Mouse (Mus musculus): ENCODE data around the gene Ctnnd2.

Ctnnd2 gene

DNA sequence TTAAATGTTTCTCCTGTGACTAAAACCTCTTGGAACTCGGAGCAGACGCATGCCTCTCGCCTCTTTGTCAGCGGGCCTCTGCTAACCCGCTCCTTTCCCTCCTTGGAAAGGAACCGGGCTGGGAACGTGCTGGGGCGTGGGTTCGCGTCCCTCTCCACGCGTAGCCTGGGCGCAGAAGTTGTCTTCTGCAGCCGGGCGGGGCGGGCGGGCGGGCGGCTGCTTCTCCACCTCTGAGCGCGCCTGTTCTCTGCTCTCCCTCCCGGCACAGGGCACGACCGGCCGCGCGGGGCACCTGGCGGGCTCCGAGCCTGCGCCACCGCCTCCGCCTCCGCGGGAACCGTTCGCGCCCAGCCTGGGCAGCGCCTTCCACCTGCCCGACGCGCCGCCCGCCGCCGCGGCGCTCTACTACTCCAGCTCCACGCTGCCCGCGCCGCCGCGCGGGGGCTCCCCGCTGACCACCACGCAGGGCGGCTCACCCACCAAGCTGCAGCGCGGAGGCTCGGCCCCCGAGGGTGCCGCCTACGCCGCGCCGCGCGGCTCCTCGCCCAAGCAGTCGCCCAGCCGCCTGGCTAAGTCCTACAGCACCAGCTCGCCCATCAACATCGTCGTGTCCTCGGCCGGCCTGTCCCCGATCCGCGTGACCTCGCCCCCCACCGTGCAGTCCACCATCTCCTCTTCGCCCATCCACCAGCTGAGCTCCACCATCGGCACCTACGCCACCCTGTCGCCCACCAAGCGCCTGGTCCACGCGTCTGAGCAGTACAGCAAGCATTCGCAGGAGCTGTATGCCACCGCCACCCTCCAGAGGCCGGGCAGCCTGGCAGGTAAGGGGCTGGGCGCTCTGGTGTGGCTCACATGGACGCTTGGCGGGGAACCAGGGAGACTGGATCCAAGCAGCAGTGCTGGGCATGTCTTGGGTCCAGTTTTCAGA lies 474.4 kb downstream of the Ctnnd2 start:
- DNase-seq (ENCODE audit: extremely low spot score): peak; percentile 48

- no peak for DNase-seq (ENCODE audit: extremely low spot score)
Measured at GRCm38 (mm10) chr15:30647679-30648311, 475.4 kb downstream of the Ctnnd2 start.

- no peak for DNase-seq (ENCODE audit: extremely low spot score)
Measured at GRCm38 (mm10) chr15:30649964-30650363, 477.6 kb downstream of the Ctnnd2 start.

DNA sequence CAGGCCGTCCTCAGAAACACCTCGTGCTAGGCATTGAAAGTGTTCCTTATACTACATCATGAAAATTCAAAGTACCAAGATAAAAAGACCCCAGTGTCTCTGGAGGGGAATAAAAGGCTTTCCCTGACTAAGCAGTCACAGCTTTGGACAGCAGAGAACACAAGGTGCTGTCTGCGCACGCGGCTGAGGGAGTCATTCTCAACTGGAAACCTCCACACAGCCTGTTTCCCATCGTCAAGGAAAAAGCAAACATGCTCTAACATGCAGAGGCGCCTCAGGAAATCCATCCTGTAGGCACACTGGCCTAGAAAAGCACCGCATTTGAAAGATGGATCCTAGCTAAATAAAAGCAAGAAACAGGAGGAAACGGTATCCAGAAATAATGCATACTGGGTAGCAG lies 483.0 kb downstream of the Ctnnd2 start:
- DNase-seq (ENCODE audit: extremely low spot score): no peak

- DNase-seq (ENCODE audit: extremely low spot score): no peak
Measured at GRCm38 (mm10) chr15:30657588-30657987, 485.2 kb downstream of the Ctnnd2 start.

- no peak for DNase-seq (ENCODE audit: extremely low spot score)
Measured at GRCm38 (mm10) chr15:30660539-30661149, 488.3 kb downstream of the Ctnnd2 start.

DNA sequence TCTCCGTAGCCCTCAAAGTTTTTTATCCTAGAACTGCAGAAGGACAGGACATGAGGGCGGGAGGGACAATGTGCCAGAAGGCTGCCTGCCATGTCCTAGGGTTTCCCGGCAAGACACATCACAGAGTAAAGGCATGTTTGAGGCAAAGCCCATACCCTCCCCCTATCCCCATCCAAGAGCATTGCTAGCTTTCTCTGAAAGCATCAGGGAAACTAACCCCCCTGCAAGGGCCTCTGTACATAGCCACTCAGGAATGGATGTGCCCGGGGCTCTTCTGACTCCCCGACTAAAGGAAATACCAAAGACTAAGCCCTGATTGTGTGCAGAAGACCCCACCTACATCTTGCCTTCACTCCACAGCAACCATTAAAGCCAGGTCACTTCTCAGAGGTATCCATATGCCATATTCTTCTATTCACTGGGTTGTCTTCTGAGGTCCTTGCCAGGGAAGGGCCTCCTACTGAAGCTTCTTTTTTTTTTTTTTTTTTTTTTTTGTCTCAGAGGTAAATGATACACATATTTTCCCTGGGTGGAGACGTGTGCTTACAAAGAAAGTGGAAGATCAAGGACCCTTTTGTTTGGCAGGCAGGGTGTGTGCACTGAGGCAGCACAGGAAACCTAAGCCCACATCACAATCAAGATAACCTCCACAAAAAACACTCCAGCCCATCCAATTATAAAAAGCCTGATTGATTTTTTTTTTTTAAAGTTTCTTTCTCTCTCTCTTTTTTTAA lies 489.5 kb downstream of the Ctnnd2 start:
- no peak for DNase-seq (ENCODE audit: extremely low spot score)

GRCm38 (mm10) chr15:30667819-30668587 lies 495.6 kb downstream of the Ctnnd2 start:
- no peak for DNase-seq (ENCODE audit: extremely low spot score)

DNA sequence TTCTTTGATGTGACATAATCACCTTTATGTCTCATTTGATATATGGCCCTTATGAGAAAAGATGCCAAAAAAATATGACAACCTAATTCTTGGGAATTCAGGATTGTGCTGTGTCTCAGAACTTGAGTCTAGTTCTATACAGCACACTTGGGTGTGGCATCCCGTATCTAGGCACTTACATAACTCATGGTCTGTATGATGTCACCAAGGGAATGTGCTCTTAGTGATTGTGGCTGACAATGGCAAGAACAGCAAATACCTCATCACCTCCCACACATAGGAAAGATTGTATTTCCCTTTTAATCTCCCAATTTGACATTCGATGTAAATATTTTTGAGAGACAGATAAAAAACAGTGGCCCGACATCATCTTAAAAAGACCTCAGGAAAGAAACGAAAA lies 509.5 kb downstream of the Ctnnd2 start:
- DNase-seq (ENCODE audit: extremely low spot score): no peak

GRCm38 (mm10) chr15:30682360-30683119 lies 510.1 kb downstream of the Ctnnd2 start:
- DNase-seq (ENCODE audit: extremely low spot score): no peak

- DNase-seq (ENCODE audit: extremely low spot score): no peak
Measured at GRCm38 (mm10) chr15:30686206-30687101, 514.1 kb downstream of the Ctnnd2 start.

DNA sequence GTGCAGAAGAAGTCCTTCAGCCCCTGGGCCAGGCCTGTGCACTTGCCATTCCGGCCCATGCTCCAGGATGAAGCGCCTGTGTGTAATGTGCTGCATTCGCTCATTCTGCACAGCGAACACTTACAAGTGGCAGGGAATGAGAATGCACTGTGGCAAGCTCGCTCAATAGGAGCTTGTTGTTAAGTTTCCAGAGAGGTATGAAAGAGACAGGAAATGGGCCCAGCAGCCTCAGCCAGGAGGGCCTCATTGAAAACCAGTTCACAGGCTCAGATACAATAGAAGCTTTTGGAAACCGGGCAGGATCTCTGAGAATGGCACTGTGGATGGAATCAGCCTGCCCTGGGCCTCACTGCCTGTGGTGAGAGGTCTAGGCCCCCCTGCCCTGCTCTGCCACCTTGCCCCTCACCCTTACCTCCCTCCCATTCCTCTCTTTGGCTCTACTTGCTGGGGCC lies 521.4 kb downstream of the Ctnnd2 start:
- DNase-seq (ENCODE audit: extremely low spot score): peak; percentile 7

GRCm38 (mm10) chr15:30694286-30694685 lies 521.9 kb downstream of the Ctnnd2 start:
- no peak for DNase-seq (ENCODE audit: extremely low spot score)

DNA sequence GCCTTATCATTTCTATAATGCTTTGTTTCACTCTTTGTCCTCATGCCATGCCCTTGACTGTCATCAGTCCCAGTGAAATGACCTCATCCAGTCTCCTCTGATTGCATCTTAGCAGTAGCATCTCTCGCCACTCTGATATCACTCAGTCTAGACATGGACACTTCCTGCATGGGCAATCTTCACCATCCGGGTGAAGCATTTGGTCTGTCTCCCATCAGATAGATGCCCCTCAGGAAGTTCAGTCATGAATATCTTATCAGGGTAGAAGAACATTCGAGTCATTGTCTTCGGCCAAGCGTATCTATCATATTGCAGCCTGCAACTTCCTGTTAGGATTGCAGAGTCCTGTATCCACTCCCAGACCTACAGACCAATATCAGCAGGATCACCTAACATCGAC lies 523.5 kb downstream of the Ctnnd2 start:
- DNase-seq (ENCODE audit: extremely low spot score): no peak

DNA sequence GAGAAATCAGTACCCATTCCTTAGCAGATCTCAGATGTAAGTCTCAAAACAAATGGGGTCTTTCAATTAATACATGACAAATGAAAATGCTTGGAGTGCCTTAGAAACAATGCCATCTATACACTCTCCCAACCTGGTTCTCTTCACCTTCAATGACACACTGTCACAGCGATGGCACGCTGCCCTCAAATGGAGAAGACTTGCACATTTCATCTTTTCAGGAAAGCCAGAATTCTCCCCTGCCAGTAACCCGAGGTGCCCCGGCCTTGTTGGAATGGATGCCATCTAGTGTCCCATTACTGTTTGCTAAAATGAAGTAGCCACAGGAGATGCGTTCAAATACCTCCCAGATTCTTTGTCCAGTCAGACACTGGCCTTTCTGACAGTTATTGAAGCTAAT lies 525.0 kb downstream of the Ctnnd2 start:
- no peak for DNase-seq (ENCODE audit: extremely low spot score)

- DNase-seq (ENCODE audit: extremely low spot score): no peak
Measured at GRCm38 (mm10) chr15:30700762-30701161, 528.4 kb downstream of the Ctnnd2 start.

- no peak for DNase-seq (ENCODE audit: extremely low spot score)
Measured at GRCm38 (mm10) chr15:30701592-30701991, 529.2 kb downstream of the Ctnnd2 start.

- no peak for DNase-seq (ENCODE audit: extremely low spot score)
Measured at GRCm38 (mm10) chr15:30709026-30709753, 536.8 kb downstream of the Ctnnd2 start.

GRCm38 (mm10) chr15:30709754-30710105 lies 537.3 kb downstream of the Ctnnd2 start:
- DNase-seq (ENCODE audit: extremely low spot score): no peak

Data from embryo, embryonic 9.5 days (tissue).